Mouse (Mus musculus) spleen, embryonic (tissue): Measurements from ENCODE around the gene Zp1.

Experiments
- CTCF ChIA-PET: fragments of 350-600 bp; sonication (Branson Sonifier 250); formaldehyde crosslinking; loops from one replicate; lab custom pipeline; 2022; lab: Charles Lee

Gene Zp1

DNA sequence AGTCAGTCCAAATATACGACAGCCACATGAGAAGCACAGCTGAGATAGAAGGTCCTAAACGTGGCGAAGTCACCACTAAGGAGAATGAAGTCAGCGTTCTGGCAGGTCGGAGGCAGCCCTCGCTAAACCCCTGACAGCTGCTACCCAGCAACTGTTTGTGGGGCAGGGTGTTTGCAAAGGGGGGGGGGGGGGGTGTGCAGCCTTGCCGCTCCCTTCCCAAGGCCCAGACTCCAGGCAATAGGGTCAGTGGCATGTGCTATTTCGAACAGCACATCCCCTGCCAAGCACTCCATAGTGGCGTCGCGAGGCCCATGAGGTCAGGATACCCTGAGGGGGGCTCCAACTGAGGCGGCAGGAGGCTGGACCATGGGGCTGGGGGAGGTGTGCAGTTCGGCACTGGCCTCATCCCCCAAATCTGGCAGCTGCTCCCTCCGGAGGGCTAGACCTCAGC is 39.4 kb downstream of the Zp1 start:
- CTCF ChIA-PET = interaction anchor here (0.6 to 1.1 kb wide), 6 partner anchors 12 to 168 kb away, joined by 4 to 11 read pairs (median 5); no protein-coding TSS in a partner anchor

DNA sequence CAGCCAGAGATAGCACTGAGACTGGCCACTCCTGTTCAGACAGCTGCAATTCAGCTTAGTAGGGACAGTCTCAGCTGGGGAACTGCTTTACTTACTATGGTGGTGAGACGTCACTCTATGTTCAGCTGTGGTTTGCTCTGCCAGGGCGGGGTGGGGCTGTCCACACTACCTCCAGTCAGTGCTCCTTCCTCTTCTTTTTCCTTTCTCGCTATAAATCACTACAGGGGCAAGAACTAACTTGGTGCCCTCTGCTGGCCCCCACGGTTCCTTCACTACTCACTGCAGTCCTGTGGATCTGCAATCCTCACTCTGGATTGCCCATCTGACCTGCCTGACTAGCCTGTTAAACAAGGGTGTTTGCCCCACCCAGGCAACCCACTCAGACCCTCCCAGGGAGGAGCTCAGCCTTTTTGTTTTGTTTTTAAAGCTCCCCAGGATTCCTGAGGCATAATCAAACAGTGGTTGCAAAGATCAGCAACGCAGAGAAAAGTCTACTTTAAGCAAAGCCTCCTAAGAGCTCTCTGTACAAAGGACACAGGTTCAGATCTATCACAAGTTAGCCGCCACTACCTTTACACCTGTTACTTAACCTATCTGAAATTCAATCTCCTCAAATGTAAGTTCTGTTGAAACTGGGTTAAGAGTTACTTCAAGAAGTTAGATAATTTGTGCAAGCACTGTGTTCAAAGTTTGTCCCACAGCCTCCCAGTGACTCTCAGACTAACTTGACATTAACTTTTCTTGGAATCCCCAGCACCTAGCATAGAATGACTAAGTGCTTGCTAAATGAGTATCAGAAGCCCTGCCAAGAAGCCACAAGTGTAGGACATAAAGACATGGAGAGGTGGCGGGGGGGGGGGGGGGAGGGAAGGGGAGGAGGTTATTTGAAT is 40.1 kb downstream of the Zp1 start:
- CTCF ChIA-PET = interaction anchor here (0.6 to 1.1 kb wide), 8 partner anchors 12 to 167 kb away, joined by 3 to 11 read pairs (median 5); no protein-coding TSS in a partner anchor

DNA sequence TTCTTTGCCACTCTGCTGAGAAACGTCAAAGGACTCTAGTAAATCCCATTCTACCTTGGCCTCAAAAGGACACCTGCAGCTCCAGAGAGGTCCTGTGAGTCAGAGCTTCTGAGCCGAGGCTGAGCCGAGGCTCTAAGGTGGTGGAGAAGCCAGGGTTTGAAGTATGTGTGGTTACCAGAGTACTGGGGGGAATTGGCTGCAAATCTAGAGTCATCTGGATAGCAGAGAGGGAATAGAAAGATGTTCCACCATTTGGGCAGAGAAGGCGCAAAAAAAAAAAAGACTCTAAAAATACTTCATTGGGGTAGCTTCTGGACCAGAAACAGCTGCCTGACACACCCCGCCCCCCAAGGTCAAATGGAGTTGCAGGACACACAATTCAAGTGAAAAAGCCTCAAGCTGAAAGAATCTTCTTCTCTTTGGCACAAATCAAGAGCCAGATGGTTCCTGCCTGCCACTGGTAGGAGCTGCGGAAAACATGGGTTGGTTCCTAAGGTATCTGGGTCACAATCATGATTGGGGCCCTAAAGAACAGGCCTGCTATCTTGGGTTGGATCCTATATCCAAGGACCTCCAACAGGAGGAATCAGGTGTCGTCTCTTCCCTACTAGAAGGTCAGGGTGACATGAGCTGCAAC is 42.1 kb downstream of the Zp1 start:
- CTCF ChIA-PET = no interaction called here

DNA sequence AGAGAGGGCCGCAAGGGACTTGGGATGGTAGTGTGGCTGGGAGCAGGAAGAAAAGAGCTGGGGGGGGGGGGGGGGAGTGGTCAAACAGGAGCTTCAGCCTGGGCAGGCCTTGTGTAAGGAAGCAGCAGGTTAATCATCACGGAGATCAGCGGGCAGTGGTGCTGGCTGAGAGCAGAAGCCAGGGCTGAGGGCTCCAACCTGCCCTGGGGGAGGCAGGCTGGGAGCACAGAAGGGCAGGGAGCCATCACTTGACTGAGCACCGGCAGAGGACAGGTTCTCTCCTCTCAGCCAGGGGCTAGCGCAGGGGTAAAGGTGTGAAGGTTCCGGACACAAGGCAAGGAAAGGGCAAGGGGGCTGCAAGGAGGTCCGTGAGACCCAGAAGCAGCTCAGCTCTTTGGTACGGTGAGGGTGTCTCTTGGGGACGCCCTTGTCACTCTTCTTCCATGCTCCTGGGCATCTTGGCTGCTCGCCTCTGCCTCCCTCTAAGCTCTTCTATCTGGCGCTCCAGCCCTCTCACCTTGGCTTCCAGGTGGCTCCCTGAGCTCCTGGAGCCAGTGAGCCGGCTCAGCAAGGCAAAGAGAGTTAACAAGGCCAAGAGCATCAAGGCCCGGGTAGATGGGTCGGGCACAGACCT is 49.0 kb downstream of the Zp1 start:
- CTCF ChIA-PET = interaction anchor here (0.7 to 1.1 kb wide), 2 partner anchors 11 to 38 kb away, joined by 3 read pairs; partner anchors contain the start of gene Tmem109

DNA sequence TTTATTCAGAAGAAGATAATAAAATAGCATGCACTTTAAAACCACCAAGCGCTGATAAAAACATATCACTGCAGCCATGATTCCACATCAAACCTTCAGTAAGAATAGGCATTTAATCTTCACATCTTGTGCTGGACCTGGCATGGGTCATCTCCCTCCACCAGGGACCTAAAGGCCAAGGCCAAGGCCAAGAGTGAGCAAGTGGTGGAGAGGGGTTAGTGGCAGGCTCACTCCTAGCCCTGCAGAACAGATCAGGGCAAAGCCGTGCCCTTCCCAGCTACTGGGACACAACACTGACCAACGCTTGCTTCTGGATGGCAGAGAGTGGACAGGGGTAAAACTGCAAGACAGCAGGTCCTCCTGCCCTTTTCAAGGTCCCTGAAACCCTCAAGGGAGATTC is 49.8 kb downstream of the Zp1 start:
- CTCF ChIA-PET = no interaction called here

DNA sequence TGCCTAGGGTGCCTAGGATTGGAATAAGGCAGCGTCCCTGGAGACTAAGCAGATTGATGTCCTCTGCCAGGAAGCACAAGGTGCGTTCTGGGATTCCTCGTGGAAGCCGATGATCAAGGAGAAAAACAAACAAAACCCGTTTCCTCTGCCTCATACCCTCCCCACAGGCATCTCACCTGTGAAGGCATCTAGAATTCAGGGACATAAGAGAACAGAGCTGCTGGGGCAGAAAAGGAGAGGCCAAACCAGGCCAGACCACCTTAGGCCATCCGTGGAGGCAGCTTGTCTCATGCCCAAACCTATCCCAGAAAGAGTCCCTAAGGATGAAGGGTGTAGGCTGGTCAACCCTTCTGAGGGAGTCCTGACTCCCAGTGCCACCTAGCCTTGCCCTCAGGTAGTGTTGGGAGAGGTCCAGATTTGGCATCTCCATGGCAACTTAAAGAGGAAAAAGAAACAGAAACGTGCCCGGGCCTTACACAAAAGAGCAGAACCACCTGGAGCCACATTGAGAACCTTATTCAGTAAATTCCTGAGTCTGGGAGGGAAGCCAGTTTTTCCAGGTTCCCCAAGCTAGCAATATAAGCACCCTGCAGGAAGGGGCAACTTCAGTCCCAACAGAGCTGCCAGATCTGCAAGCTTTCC is 50.4 kb downstream of the Zp1 start, which contains the start of gene Tmem132a:
TSS of gene Tmem132a (minus strand) at position 55 of the 642 bp plus-strand sequence.
- CTCF ChIA-PET = interaction anchor here (0.6 to 0.8 kb wide), 2 partner anchors 192 to 385 kb away, joined by 3 to 4 read pairs; no protein-coding TSS in a partner anchor

DNA sequence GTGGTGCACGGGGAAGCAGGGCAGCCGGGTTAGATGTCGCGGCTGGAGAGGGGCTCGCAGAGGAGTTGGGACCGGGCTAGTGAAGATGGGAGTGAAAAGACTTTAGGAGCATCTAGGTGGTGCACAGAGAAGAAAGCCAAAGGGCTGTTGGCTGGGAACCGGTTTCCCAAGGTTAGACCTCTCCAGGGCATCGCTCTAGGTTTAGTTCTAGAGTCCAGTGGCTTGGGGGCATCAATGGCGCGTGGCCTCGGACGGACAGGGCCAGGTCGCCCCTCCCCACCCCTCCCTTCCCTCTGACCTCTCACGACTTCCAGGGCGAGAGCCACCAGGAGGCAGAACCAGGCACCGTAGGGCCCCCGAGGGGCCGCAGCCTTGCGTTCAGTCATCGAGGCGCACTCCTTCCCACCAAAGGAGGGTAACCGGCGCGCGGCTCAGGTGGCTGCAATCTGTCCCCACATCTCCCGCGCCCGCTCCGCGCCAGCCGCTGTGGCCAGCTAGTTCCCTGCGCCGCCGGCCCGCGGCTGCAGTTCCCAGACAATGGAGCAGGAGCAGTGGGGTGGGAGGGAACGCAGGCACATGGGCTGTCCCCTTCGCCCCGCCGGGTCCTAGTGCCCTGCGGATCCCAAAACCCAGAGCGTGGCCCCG is 51.1 kb downstream of the Zp1 start:
- CTCF ChIA-PET = interaction anchor here (0.8 kb wide), 1 partner anchor 386 kb away, joined by 3 read pairs; no protein-coding TSS in a partner anchor

DNA sequence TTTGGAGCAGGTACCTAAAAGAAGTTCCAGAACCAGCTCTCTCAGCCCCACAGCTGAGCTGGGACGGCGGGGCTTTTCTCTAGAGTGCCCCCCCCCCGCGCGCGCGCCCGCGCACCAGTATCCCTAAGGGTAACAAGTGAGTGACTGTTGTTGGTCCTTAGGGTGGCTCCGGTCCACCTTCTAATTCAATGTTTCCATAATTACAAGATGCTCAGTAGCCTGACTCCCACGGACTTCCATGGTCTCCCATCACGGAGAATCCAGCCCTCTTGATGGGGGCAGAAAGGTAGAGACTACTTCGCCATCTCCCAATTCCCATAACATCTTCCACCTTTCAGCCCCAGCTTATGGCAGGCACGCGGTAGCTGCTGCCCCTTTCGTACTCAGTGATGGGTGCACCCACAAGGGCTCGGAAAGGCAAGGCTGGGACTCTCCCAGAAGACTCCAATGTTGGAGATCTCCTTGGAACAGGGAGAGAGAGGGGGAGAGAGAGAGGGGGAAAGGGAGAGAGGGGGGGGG is 51.8 kb downstream of the Zp1 start:
- CTCF ChIA-PET = interaction anchor here (1.1 kb wide), 1 partner anchor 12 kb away, joined by 11 read pairs; no protein-coding TSS in a partner anchor

DNA sequence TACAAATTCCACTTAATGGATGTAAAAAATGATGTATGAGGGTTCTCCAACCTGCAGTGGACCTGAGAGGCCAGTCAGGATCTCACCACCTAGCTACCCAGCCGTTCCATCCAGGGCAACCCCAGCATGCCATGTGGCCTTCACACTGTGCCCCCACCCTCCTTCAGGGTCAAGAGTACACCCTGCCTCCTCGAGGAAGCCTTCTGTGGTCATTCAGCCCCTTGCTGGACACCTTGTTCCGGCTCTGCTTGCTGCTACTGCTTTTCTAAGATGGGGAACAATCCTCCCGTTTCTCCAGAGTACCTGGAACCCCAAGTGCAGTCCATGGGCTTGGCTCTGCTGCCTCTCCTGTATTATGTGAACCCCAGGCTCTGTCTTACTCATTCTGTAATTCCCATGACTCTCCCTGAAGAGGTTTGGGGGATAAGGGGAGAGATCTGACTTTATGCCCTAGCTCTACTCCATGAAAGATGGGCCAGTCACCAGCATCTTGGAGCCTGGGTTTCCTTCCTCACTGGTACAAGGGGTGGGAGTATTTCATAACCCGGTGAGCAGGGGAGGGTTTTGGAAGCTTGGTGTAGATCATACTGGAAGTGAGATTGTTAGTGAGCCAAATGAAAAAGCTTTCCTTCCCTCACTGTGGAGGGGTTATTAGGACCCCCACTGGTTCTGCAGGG is 52.3 kb downstream of the Zp1 start:
- CTCF ChIA-PET = interaction anchor here (1.1 kb wide), 1 partner anchor 13 kb away, joined by 11 read pairs; no protein-coding TSS in a partner anchor

DNA sequence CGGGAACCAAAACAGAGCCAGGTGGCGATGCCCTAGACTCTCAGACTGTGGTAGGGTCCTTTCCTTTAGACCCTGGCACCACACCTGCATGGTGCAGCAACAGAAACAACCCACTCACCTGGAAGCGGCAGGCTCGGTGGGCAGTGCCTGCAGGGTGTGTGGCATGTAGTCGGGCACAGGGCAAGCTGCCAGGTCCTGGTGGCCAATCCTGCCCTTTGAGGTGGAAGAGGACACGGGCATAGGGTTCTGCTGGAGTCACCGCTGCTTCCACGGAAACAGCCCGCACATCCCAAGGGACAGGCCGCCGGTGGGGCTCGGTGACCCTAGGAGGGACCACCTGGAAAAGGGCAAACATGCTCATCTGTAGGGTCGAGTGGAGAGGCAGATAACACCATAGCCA is 54.1 kb downstream of the Zp1 start:
- CTCF ChIA-PET = no interaction called here
